Mouse (Mus musculus): ENCODE data around the gene Rab11fip5.

- TF ChIP-seq CTCF (IDR thresholded peaks at IDR 0.05; ENCODE audit: borderline replicate concordance, control insufficient read depth, extremely low read depth, insufficient read depth, low read length, poor library complexity), result no peak
- no peak for TF ChIP-seq POLR2A (IDR thresholded peaks at IDR 0.05; ENCODE audit: control insufficient read depth, extremely low read depth, insufficient read depth, low read length, poor library complexity)
Measured at GRCm38 (mm10) chr6:85348133-85348532, 26.3 kb downstream of the Rab11fip5 start.

All from thymus, adult 2 months (tissue).